Mouse (Mus musculus): ENCODE results near the gene C87414.
"Not testable (repeated sequence)": the region's sequence is repeated elsewhere in the genome, so short reads cannot be mapped to it uniquely, and the experiment has no call there.

C87414 gene

DNA sequence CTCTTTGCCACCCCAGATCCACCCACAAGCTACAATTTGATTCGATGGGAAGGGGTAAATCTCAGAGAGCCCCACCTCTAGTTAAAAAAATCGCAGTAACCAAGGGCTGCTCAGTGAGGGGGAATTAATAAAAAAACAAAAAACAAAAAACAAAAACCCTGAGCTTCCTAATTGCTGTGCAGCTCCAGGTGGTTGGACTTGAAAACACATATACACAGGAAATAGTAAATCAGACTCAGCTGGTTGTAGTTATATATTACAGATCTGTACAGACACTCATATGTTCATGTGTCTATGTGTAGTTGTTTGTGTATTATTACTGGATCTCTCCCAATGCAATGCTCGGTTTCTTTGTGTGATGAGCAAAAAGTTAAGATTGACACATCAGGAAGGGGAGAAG lies at the start of gene C87414:
C87414 (minus strand) TSS at position 101 of the 400 bp plus-strand sequence.
- not testable (repeated sequence) for DNase-seq (ENCODE audit: low read depth, low spot score)

DNA sequence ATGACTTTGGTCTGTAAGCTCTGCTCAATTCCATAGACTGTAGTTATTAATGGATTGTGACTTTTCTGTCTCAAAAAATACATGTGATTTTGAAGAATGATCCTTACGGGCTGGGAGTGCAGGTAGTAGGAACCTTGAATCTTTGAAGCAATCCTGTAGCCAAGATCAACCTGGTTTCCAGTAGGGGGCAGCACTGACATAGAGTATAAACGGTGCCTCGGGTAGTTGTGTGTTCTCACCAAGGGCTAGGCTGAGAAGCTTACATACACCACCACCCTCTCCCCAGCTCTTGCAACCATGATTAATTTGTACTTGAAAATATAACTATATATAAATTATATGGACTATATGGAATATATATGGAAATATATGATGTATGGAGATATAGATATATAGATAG lies 13.3 kb upstream of the C87414 start:
- not testable (repeated sequence) for DNase-seq (ENCODE audit: low read depth, low spot score)
